Mouse (Mus musculus) lung, postnatal 0 days (tissue): Measurements from ENCODE around the gene Otoa.

Source experiments
- CTCF ChIP-seq: IDR thresholded peaks from 2 replicates; pipeline ENCODE4 v1.5.1; 2016; ENCODE audit warnings: antibody characterized with exemption, mild to moderate bottlenecking
- EP300 ChIP-seq: IDR thresholded peaks from 2 replicates; pipeline ENCODE4 v1.6.1; 2016; ENCODE audit warnings: antibody characterized with exemption, mild to moderate bottlenecking, control low read depth

DNA sequence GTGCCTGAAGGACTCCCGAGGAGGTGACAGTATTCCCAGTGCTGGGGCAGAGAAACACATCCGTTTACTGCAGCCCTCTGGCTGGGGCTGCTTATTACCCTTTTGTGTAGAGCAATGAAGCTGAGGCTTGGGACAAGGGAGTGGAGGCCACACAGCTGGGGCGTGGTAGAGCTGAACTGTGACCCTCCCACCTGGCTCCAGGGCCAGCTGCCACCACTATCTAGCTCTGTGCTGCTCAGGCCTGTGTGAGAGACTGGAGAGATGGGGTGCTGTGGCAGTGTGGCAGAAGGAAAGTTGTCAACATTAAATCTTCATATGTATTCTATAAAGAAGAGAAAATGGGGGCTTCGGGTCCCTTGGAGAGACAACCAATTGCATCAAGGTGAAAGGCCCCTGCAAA, 11.6 kb downstream of the Otoa start:
- TF ChIP-seq CTCF (no peak), EP300 (no peak)
